Mouse (Mus musculus) stomach, postnatal 0 days (tissue): Measurements from ENCODE around the gene Kcnab3. TPM values are rescaled to one million over a fixed set of nuclear protein-coding genes. Genes with fewer than 3 reads are reported as not detected.
"Not testable (repeated sequence)": the region's sequence is repeated elsewhere in the genome, so short reads cannot be mapped to it uniquely, and the experiment has no call there.

Experiments used
- ATAC-seq: fragments of 200-750 bp; cut with Nextera tagmentation; 2 replicates; pipeline ENCODE4 v1.8.0; 2017; ENCODE audit not compliant: low FRiP score, low TSS enrichment
- DNase-seq: peaks from one replicate; pipeline ENCODE4 v3.0.0-alpha.2; 2016; ENCODE audit warnings: low spot score
- H3K27ac ChIP-seq: fragments of 300-500 bp; sonication (generic); replicated peaks from 2 replicates; pipeline ENCODE4 v1.5.1; 2014; ENCODE audit warnings: mild to moderate bottlenecking, control low read depth
- H3K27me3 ChIP-seq: fragments of 300-500 bp; sonication (generic); 2 replicates; pipeline ENCODE4 v1.6.1; 2014; ENCODE audit warnings: low read length; ENCODE audit not compliant: control insufficient read depth, insufficient read depth
- H3K36me3 ChIP-seq: fragments of 300-500 bp; sonication (generic); 2 replicates; pipeline ENCODE4 v1.6.1; 2014; ENCODE audit warnings: low read length, mixed read lengths; ENCODE audit not compliant: control insufficient read depth, insufficient read depth
- H3K4me1 ChIP-seq: fragments of 300-500 bp; sonication (generic); replicated peaks from 2 replicates; pipeline ENCODE4 v1.6.1; 2014; ENCODE audit warnings: antibody characterized with exemption; ENCODE audit not compliant: control insufficient read depth, insufficient read depth
- H3K4me2 ChIP-seq: fragments of 300-500 bp; sonication (generic); replicated peaks from 2 replicates; pipeline ENCODE4 v1.6.1; 2014; ENCODE audit warnings: low read depth, mild to moderate bottlenecking, control low read depth, moderate library complexity
- H3K4me3 ChIP-seq: fragments of 300-500 bp; sonication (generic); 2 replicates; pipeline ENCODE4 v1.5.1; 2014; ENCODE audit warnings: low read depth, low read length, control low read depth
- H3K9ac ChIP-seq: fragments of 300-500 bp; sonication (generic); 2 replicates; pipeline ENCODE4 v1.6.1; 2014; ENCODE audit warnings: mild to moderate bottlenecking, low read length, control low read depth, mixed read lengths
- H3K9me3 ChIP-seq: fragments of 300-500 bp; sonication (generic); 2 replicates; pipeline ENCODE4 v1.6.1; 2016; ENCODE audit warnings: low read length; ENCODE audit not compliant: control insufficient read depth
- CTCF ChIP-seq: IDR thresholded peaks from 2 replicates; pipeline ENCODE4 v1.5.1; 2016; ENCODE audit warnings: antibody characterized with exemption, low read depth, mild to moderate bottlenecking, moderate library complexity
- EP300 ChIP-seq: optimal IDR thresholded peaks from 2 replicates; pipeline ENCODE3; 2016; ENCODE audit warnings: antibody characterized with exemption
- WGBS: fragments of 180-500 bp; shearing (Covaris S2); extraction: QIAGEN DNeasy Blood & Tissue Kit; methylation state at CpG from one replicate; pipeline ENCODE4 v1.1.7; 2014; 5-methylcytosine and 5-hydroxymethylcytosine counted together
- polyA plus RNA-seq: library from polyadenylated mRNA; unstranded; fragments of >200 nt; fragmentation: Nextera tagmentation; extraction: Ambion mirVana; gene quantifications from 2 replicates; pipeline ENCODE4 v1.2.1, GENCODE M21; 2015

Kcnab3 gene
- polyA plus RNA-seq, 1 experiment from 2014 or later: 0.87 TPM

- Histone ChIP-seq H3K4me2 (no peak overlapping the region), H3K9ac (no peak overlapping the region), H3K9me3 (no peaks in the 10 kb centered on the region), H3K27ac (no peak overlapping the region), H3K27me3 (no peaks in the 10 kb centered on the region), H3K36me3 (peaks cover 10% of the 10 kb centered on the region), H3K4me3 (no peak overlapping the region), H3K4me1 (no peaks in the 10 kb centered on the region)
- WGBS: 72% methylated on average over 7 of the region's 7 CpGs
- DNase-seq: no peak
- no peak for TF ChIP-seq CTCF
- no peak for TF ChIP-seq EP300
- ATAC-seq: no peak
Observed at GRCm38 (mm10) chr11:69302817-69303216, 23.2 kb upstream of the Kcnab3 start.

DNA sequence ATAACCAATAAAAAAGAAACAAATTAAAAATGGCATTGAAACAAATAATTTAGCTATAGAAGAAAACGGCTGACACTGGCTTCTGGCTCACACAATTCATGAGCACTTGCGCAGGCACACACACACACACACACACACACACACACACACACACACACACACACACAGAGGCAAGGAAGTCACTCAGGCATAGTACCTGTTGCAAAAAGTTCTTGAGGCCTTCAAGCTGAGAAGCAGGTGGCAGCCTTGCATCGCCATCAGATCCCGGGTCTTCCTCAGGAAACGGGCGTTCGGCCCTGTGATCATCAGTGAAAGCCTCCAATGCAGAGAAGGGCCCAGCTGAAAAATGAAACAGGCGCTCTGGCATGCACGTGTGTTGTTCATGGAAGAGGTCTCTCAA lies 20.8 kb upstream of the Kcnab3 start:
- WGBS: 91% methylated on average over 9 of the region's 9 CpGs
- H3K27ac ChIP-seq: no peak overlapping the region
- H3K9me3 ChIP-seq: no peaks in the 10 kb centered on the region
- no peak overlapping the region for H3K4me2 ChIP-seq
- peaks cover 12% of the 10 kb centered on the region for H3K36me3 ChIP-seq
- no peaks in the 10 kb centered on the region for H3K27me3 ChIP-seq
- no peak overlapping the region for H3K9ac ChIP-seq
- no peak for DNase-seq
- ATAC-seq: no peak
- TF ChIP-seq CTCF (no peak), EP300 (no peak)
- no peaks in the 10 kb centered on the region for H3K4me1 ChIP-seq
- H3K4me3 ChIP-seq: no peak overlapping the region

DNA sequence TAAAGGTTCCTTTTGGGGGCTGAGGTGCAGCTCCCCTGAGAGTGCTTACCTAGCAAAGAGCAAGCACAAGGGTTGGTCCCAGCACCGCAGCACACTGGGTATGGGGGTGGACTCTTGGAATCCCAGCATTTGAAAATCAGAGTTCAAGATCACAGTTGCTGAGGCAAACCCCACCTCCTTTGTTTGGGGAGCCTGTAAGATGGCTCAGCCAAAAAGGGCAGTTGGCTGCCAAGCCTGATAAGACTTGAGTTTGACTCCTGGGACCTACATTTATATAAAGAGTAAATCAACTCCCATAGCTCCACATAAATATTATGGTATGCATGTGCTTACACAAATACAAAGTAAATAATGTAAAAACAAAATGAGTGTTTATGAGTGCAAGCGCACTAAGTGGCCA lies 20.0 kb upstream of the Kcnab3 start:
- Histone ChIP-seq H3K9me3 (no peaks in the 10 kb centered on the region), H3K36me3 (peaks cover 13% of the 10 kb centered on the region), H3K27me3 (no peaks in the 10 kb centered on the region), H3K4me3 (no peak overlapping the region), H3K4me1 (no peaks in the 10 kb centered on the region), H3K9ac (no peak overlapping the region), H3K4me2 (no peak overlapping the region), H3K27ac (no peak overlapping the region)
- no peak for DNase-seq
- TF ChIP-seq EP300: no peak
- no peak for TF ChIP-seq CTCF
- 89% methylated on average over 2 of the region's 2 CpGs for WGBS
- ATAC-seq: no peak

DNA sequence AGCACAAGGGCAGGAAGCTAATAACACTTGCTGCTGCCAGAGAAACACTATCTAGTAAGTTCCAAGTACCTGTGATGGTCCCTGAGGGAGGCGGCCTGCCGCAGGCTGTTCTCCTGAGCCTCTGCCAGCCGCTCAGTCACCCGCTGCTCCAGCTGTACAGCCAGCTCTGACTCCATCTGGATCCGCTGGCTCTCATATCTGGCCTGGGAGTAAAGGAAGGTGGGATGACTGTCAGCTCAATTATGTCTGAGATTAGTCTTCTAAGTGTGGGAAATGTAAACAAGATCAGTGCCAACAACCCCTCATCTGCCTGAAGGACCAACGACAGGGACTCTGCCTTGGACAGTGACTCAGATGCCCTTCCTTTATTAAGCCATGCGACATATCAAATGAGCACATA lies 14.8 kb upstream of the Kcnab3 start:
- Histone ChIP-seq H3K9ac (no peak overlapping the region), H3K4me2 (no peak overlapping the region), H3K4me3 (no peak overlapping the region), H3K9me3 (no peaks in the 10 kb centered on the region), H3K27me3 (no peaks in the 10 kb centered on the region), H3K4me1 (no peaks in the 10 kb centered on the region), H3K27ac (no peak overlapping the region), H3K36me3 (peaks cover 16% of the 10 kb centered on the region)
- no peak for ATAC-seq
- WGBS: 80% methylated on average over 7 of the region's 7 CpGs
- no peak for DNase-seq
- no peak for TF ChIP-seq EP300
- TF ChIP-seq CTCF: no peak

DNA sequence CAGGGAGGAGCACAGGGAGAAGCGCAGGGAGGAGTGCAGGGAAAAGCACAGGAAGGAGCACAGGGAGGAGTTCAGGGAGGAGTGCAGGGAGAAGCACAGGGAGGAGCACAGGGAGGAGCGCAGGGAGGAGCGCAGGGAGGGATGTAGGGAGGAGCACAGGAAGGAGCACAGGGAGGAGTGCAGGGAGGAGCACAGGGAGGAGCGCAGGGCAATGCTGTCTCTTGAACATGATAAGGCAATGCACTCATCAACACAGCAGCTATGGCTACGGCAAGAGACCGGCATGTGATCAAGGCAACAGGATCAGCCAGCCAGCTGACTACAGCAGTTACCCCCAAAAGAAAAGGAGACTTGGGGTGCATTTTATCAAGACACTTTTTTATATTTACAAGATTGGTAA lies 9.7 kb upstream of the Kcnab3 start:
- 93% methylated on average over 6 of the region's 6 CpGs for WGBS
- Histone ChIP-seq H3K27me3 (no peaks in the 10 kb centered on the region), H3K4me3 (no peak overlapping the region), H3K27ac (no peak overlapping the region), H3K36me3 (peaks cover 12% of the 10 kb centered on the region), H3K9me3 (no peaks in the 10 kb centered on the region), H3K4me1 (no peaks in the 10 kb centered on the region), H3K9ac (no peak overlapping the region), H3K4me2 (no peak overlapping the region)
- no peak for DNase-seq
- no peak for ATAC-seq
- TF ChIP-seq CTCF: no peak
- no peak for TF ChIP-seq EP300

GRCm38 (mm10) chr11:69318000-69318399 lies 8.1 kb upstream of the Kcnab3 start:
- H3K9ac ChIP-seq, DNase-seq, H3K27ac ChIP-seq, ATAC-seq, H3K4me1 ChIP-seq, H3K4me3 ChIP-seq, H3K4me2 ChIP-seq, H3K9me3 ChIP-seq, H3K27me3 ChIP-seq: not testable (repeated sequence)
- WGBS: 88% methylated on average over 3 of the region's 3 CpGs
- H3K36me3 ChIP-seq: peaks cover 12% of the 10 kb centered on the region
